Mouse (Mus musculus): Measurements from ENCODE around the gene Ppia. TPM values are rescaled to one million over a fixed set of nuclear protein-coding genes. Genes with fewer than 3 reads are reported as not detected.

The Ppia gene
- total and polyA plus RNA-seq, 3 experiments: 5,764 to 9,428 (median 8,867) TPM

GRCm38 (mm10) chr11:6420283-6420703, 5.0 kb downstream of the Ppia start:
- dilution Hi-C loops (cut with MboI; ENCODE audit: extremely low pct_ligation_motif_present, extremely low pct_unique_long_range_greater_than_20kb, low sequenced_read_pairs): no loop called here
- TF ChIP-seq MYC (IDR thresholded peaks at IDR 0.05; ENCODE audit: low read depth, low read length): 0 out of 2 replicates have a peak, but pooled peaks have one; percentile 52
- TF ChIP-seq JUND (conservative IDR thresholded peaks at IDR 0.05; ENCODE audit: low read depth, low read length): no peak; the same call in 1 of the 2 replicates
- 0 out of 2 replicates have a peak, but pooled peaks have one; percentile 19 for TF ChIP-seq USF2 (conservative IDR thresholded peaks at IDR 0.05; ENCODE audit: low read depth, low read length)
- peak; percentile 53; the same call in 1 of the 2 replicates for TF ChIP-seq MAFK (IDR thresholded peaks at IDR 0.05; ENCODE audit: insufficient replicate concordance, low read length)
- peak; percentile 53; the same call in 1 of the 2 replicates for TF ChIP-seq CHD2 (IDR thresholded peaks at IDR 0.05; ENCODE audit: low read length)
- 0 out of 2 replicates have a peak, but pooled peaks have one; percentile 34 for TF ChIP-seq EP300 (IDR thresholded peaks at IDR 0.05; ENCODE audit: low read length)
- peak; percentile 55; the same call in 1 of the 2 replicates for TF ChIP-seq SIN3A (IDR thresholded peaks at IDR 0.05; ENCODE audit: low read length)
- TF ChIP-seq ZNF384 (IDR thresholded peaks at IDR 0.05; ENCODE audit: low read depth, low read length): no peak
- TF ChIP-seq IRF4 (IDR thresholded peaks at IDR 0.05; ENCODE audit: low read depth, low read length): no peak
- TF ChIP-seq ELF1 (IDR thresholded peaks at IDR 0.05; ENCODE audit: low read depth, low read length): no peak
- TF ChIP-seq ZC3H11A (IDR thresholded peaks at IDR 0.05; ENCODE audit: low read depth, low read length): no peak
- peak; percentile 31; the same call in 1 of the 2 replicates for TF ChIP-seq BHLHE40 (IDR thresholded peaks at IDR 0.05; ENCODE audit: low read depth, low read length)
- 0 out of 2 replicates have a peak, but pooled peaks have one; percentile 20 for TF ChIP-seq TCF12 (IDR thresholded peaks at IDR 0.05; ENCODE audit: low read depth, low read length)
- TF ChIP-seq RCOR1 (conservative IDR thresholded peaks at IDR 0.05; ENCODE audit: low read depth, low read length): peak; percentile 31; the same call in 1 of the 2 replicates
- peak; percentile 61; the same call in 1 of the 2 replicates for TF ChIP-seq NELFE (IDR thresholded peaks at IDR 0.05; ENCODE audit: low read depth, low read length)
- TF ChIP-seq TBP (conservative IDR thresholded peaks at IDR 0.05; ENCODE audit: low read depth, low read length): no peak
- TF ChIP-seq POLR2AphosphoS2 (IDR thresholded peaks at IDR 0.05; ENCODE audit: low read depth, low read length): peak; percentile 95; the same call in 1 of the 2 replicates

GRCm38 (mm10) chr11:6420722-6421350, 5.6 kb downstream of the Ppia start:
- H3K4me3 ChIP-seq (replicated peaks in 1 of 3; ENCODE audit: low read depth in 2 of 3, low read length in 2 of 3, poor library complexity in 1 of 3): no peak overlapping the region
- H3K9ac ChIP-seq (ENCODE audit: insufficient read depth, low read depth): no peak overlapping the region
- in situ Hi-C loops (cut with MboI; ENCODE audit: low pct_ligation_motif_present, low pct_unique_long_range_greater_than_20kb, low sequenced_read_pairs) (no loop called here), dilution Hi-C loops (cut with MboI; ENCODE audit: extremely low pct_ligation_motif_present, extremely low pct_unique_long_range_greater_than_20kb, low sequenced_read_pairs) (no loop called here)
- DNase-seq (ENCODE audit: extremely low read depth): peak; percentile 53
- H3K36me3 ChIP-seq (replicated peaks in 1 of 2; ENCODE audit: control insufficient read depth in 1 of 2, insufficient read depth in 1 of 2, low read length in 1 of 2): peaks cover 40 to 54% of the 10 kb centered on the region in 2 experiments
- H3K27me3 ChIP-seq (replicated peaks): no peaks in the 10 kb centered on the region
- TF ChIP-seq MAZ (IDR thresholded peaks at IDR 0.05; ENCODE audit: low read depth, low read length) (0 out of 2 replicates have a peak, but pooled peaks have one; percentile 22), POLR2AphosphoS2 (IDR thresholded peaks at IDR 0.05; ENCODE audit: low read depth, low read length) (peak; percentile 99), ZMIZ1 (IDR thresholded peaks at IDR 0.05; ENCODE audit: low read depth, low read length) (peak; percentile 89), CHD2 (IDR thresholded peaks at IDR 0.05; ENCODE audit: low read length) (peak; percentile 71), EP300 (IDR thresholded peaks at IDR 0.05; ENCODE audit: low read length) (peak; percentile 3; the same call in 1 of the 2 replicates), E2F4 (IDR thresholded peaks at IDR 0.05; ENCODE audit: insufficient replicate concordance, low read depth, low read length) (no peak), ZNF384 (IDR thresholded peaks at IDR 0.05; ENCODE audit: low read depth, low read length) (no peak), POLR2A (IDR thresholded peaks at IDR 0.05; ENCODE audit: low read depth, low read length) (peak; percentile 60), KAT2A (IDR thresholded peaks at IDR 0.05; ENCODE audit: insufficient replicate concordance, low read length) (no peak), RAD21 (IDR thresholded peaks at IDR 0.05; ENCODE audit: low read depth, low read length) (no peak), UBTF (IDR thresholded peaks at IDR 0.05; ENCODE audit: low read depth, low read length) (no peak), HCFC1 (IDR thresholded peaks at IDR 0.05; ENCODE audit: low read depth, low read length) (no peak)
- no peak overlapping the region for H3K4me2 ChIP-seq (ENCODE audit: insufficient read depth, low read depth, poor library complexity, severe bottlenecking)
- no peaks in the 10 kb centered on the region for H3K9me3 ChIP-seq (replicated peaks; ENCODE audit: low read length)
- H3K79me2 ChIP-seq (replicated peaks; ENCODE audit: control insufficient read depth, extremely low read depth, insufficient read depth, poor library complexity, severe bottlenecking): peaks cover 33% of the 10 kb centered on the region
- peaks cover 0 to 25% of the 10 kb centered on the region in 2 experiments; a peak in 3 of 4 replicates for H3K4me1 ChIP-seq (ENCODE audit: control insufficient read depth in 1 of 2, insufficient read depth in 2 of 2)
- H3K27ac ChIP-seq (ENCODE audit: insufficient read depth, low read depth): no peak overlapping the region

More at GRCm38 (mm10) chr11:6420283-6420703, 5.0 kb downstream of the Ppia start:
- H3K4me2 ChIP-seq (ENCODE audit: insufficient read depth, low read depth, poor library complexity, severe bottlenecking): no peak overlapping the region
- no peak overlapping the region for H3K27ac ChIP-seq (ENCODE audit: insufficient read depth, low read depth)
- peaks cover 37 to 52% of the 10 kb centered on the region in 2 experiments for H3K36me3 ChIP-seq (replicated peaks in 1 of 2; ENCODE audit: control insufficient read depth in 1 of 2, insufficient read depth in 1 of 2, low read length in 1 of 2)
- H3K9ac ChIP-seq (ENCODE audit: insufficient read depth, low read depth): no peak overlapping the region
- in situ Hi-C loops (cut with MboI; ENCODE audit: low pct_ligation_motif_present, low pct_unique_long_range_greater_than_20kb, low sequenced_read_pairs): no loop called here
- no peaks in the 10 kb centered on the region for H3K27me3 ChIP-seq (replicated peaks)
- peaks cover 0 to 25% of the 10 kb centered on the region in 2 experiments; a peak in 3 of 4 replicates for H3K4me1 ChIP-seq (ENCODE audit: control insufficient read depth in 1 of 2, insufficient read depth in 2 of 2)
- H3K9me3 ChIP-seq (replicated peaks; ENCODE audit: low read length): no peaks in the 10 kb centered on the region
- H3K79me2 ChIP-seq (replicated peaks; ENCODE audit: control insufficient read depth, extremely low read depth, insufficient read depth, poor library complexity, severe bottlenecking): peaks cover 34% of the 10 kb centered on the region
- no peak overlapping the region for H3K4me3 ChIP-seq (replicated peaks in 1 of 3; ENCODE audit: low read depth in 2 of 3, low read length in 2 of 3, poor library complexity in 1 of 3)
- DNase-seq (ENCODE audit: extremely low read depth): peak; percentile 52
